Mouse (Mus musculus): ENCODE data around the gene Olfr1044. TPM values are rescaled to one million over a fixed set of nuclear protein-coding genes. Genes with fewer than 3 reads are reported as not detected.
"Not testable (repeated sequence)": the region's sequence is repeated elsewhere in the genome, so short reads cannot be mapped to it uniquely, and the experiment has no call there.

Gene Olfr1044
- polyA plus RNA-seq (2014; fragmentation: Nextera tagmentation; extraction: Ambion mirVana), result not detected in 2 replicates

DNA sequence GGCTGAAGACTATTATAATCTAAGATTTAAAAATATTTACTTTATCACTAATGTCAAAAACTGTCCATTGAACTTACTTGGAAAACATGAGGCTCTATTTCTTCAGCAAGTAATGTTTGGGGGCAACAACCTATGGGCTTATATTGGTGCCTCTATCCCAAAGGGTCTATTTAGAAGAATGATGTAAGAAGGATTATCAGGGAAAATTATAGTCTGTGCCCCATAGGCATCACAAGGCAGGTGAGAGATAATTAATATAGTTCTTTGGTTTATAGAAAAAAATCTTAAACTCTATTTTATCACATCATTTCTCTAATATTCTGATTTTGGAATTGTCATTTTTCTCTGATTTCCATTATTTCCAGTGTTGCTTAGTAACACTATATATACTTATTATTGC lies at the start of gene Olfr1044:
TSS of gene Olfr1044 (minus strand) at position 101 of the 400 bp plus-strand sequence.
- Histone ChIP-seq H3K9ac (ENCODE audit: low read length) (no peak within 1 kb of the TSS), H3K9me3 (ENCODE audit: control insufficient read depth, low read length) (no peaks in the 10 kb centered on the region), H3K4me1 (ENCODE audit: control insufficient read depth in 2 of 2, insufficient read depth in 2 of 2, low read length in 2 of 2) (no peaks in the 10 kb centered on the region), H3K36me3 (ENCODE audit: control insufficient read depth, insufficient read depth, low read length) (no peaks in the 10 kb centered on the region), H3K27me3 (ENCODE audit: control insufficient read depth, insufficient read depth, low read length) (no peaks in the 10 kb centered on the region), H3K4me2 (ENCODE audit: low read length) (no peak within 1 kb of the TSS), H3K27ac (replicated peaks in 1 of 2; ENCODE audit: control insufficient read depth in 1 of 2, insufficient read depth in 1 of 2, low read depth in 2 of 2, low read length in 2 of 2) (no peak within 1 kb of the TSS), H3K4me3 (ENCODE audit: control insufficient read depth in 1 of 2, insufficient read depth in 1 of 2, low read depth in 1 of 2, low read length in 2 of 2) (no peak within 1 kb of the TSS)
- no peak for ATAC-seq (ENCODE audit: insufficient number of reproducible peaks, insufficient read depth, low FRiP score, low read depth)

DNA sequence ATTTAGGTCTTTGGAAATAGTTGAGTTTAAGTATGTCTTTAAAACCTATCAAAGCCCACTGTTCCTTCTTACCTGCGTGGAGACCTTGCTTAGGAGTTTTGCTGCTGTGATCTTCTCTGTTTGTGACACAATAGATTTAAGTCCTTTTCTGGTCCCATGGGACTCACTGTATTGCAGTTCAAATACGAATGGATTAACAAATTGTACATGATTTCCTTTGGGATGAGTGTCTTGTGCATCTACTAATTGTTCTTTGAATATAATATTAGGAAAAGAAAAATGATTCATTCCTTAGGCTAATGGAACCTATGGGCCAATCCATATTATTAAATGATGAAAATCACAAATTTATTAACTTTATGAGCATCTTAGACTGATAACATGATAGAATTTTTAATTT lies 41.6 kb upstream of the Olfr1044 start, which contains the start of gene Olfr1046:
TSS of gene Olfr1046 (minus strand) at position 101 of the 400 bp plus-strand sequence.
- 69% methylated on average over 2 of the region's 2 CpGs for WGBS

DNA sequence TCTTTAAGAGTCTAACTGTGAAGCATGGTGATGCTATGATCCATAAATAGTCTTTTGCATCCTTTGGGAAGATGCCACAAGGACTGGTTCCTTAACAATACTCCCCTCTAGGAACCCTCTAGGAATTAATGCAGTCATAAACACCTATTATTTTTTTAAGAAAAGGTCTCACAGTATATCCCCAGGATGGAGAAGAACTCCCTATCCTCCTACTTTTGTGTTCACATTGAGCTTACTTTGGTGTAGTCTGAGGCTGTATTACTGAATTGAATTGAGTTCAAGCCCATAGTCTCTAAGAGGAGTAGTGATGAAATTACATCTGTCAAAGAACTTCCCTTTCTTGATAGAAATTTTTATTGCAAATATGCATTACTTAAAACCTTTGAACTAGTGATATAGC lies 25.3 kb upstream of the Olfr1044 start, which contains the start of gene Olfr1045:
TSS of gene Olfr1045 (minus strand) at position 101 of the 400 bp plus-strand sequence.
- no peak for ATAC-seq (ENCODE audit: insufficient number of reproducible peaks, insufficient read depth, low FRiP score, low read depth)
- Histone ChIP-seq H3K4me1 (ENCODE audit: control insufficient read depth in 2 of 2, insufficient read depth in 2 of 2, low read length in 2 of 2) (no peaks in the 10 kb centered on the region), H3K4me2 (ENCODE audit: low read length) (no peak within 1 kb of the TSS), H3K27ac (replicated peaks in 1 of 2; ENCODE audit: control insufficient read depth in 1 of 2, insufficient read depth in 1 of 2, low read depth in 2 of 2, low read length in 2 of 2) (no peak within 1 kb of the TSS), H3K9ac (ENCODE audit: low read length) (no peak within 1 kb of the TSS), H3K4me3 (ENCODE audit: control insufficient read depth in 1 of 2, insufficient read depth in 1 of 2, low read depth in 1 of 2, low read length in 2 of 2) (no peak within 1 kb of the TSS), H3K27me3 (ENCODE audit: control insufficient read depth, insufficient read depth, low read length) (no peaks in the 10 kb centered on the region), H3K36me3 (ENCODE audit: control insufficient read depth, insufficient read depth, low read length) (no peaks in the 10 kb centered on the region), H3K9me3 (ENCODE audit: control insufficient read depth, low read length) (no peaks in the 10 kb centered on the region)

More for the DNA sequence above, 41.6 kb upstream of the Olfr1044 start, which contains the start of gene Olfr1046:
- no peaks in the 10 kb centered on the region for H3K4me1 ChIP-seq (ENCODE audit: control insufficient read depth in 2 of 2, insufficient read depth in 2 of 2, low read length in 2 of 2)
- H3K36me3 ChIP-seq (ENCODE audit: control insufficient read depth, insufficient read depth, low read length), result no peaks in the 10 kb centered on the region
- no peak within 1 kb of the TSS for H3K27ac ChIP-seq (replicated peaks in 1 of 2; ENCODE audit: control insufficient read depth in 1 of 2, insufficient read depth in 1 of 2, low read depth in 2 of 2, low read length in 2 of 2)
- ATAC-seq (ENCODE audit: insufficient number of reproducible peaks, insufficient read depth, low FRiP score, low read depth), result no peak
- H3K27me3 ChIP-seq (ENCODE audit: control insufficient read depth, insufficient read depth, low read length), result no peaks in the 10 kb centered on the region
- no peak within 1 kb of the TSS for H3K9ac ChIP-seq (ENCODE audit: low read length)
- H3K4me3 ChIP-seq (ENCODE audit: control insufficient read depth in 1 of 2, insufficient read depth in 1 of 2, low read depth in 1 of 2, low read length in 2 of 2), result no peak within 1 kb of the TSS
- no peak within 1 kb of the TSS for H3K4me2 ChIP-seq (ENCODE audit: low read length)
- no peaks in the 10 kb centered on the region for H3K9me3 ChIP-seq (ENCODE audit: control insufficient read depth, low read length)

DNA sequence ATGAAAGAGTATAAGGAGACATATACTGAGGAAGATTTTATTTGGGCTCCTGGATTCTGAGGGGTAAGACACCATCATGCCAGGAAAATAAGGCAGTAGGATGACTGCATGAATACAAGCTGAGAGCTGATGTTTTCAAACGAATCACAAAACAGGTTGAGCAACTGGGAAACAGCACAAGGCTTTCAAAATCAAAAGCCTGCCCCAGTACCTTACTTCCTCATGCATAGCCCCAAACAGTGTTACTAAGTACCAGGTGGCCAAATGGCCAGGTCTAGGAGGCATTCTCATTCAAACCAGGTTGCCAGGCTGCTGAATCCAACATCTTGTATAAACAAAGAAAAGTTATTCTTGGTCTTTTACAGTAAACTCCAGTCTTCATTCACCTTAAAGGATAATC lies 18.2 kb upstream of the Olfr1044 start:
- Histone ChIP-seq H3K27me3 (ENCODE audit: control insufficient read depth, insufficient read depth, low read length) (no peaks in the 10 kb centered on the region), H3K4me1 (ENCODE audit: control insufficient read depth in 2 of 2, insufficient read depth in 2 of 2, low read length in 2 of 2) (no peaks in the 10 kb centered on the region), H3K36me3 (ENCODE audit: control insufficient read depth, insufficient read depth, low read length) (no peaks in the 10 kb centered on the region), H3K9ac (ENCODE audit: low read length) (no peak overlapping the region), H3K27ac (replicated peaks in 1 of 2; ENCODE audit: control insufficient read depth in 1 of 2, insufficient read depth in 1 of 2, low read depth in 2 of 2, low read length in 2 of 2) (no peak overlapping the region), H3K9me3 (ENCODE audit: control insufficient read depth, low read length) (no peaks in the 10 kb centered on the region), H3K4me3 (ENCODE audit: control insufficient read depth in 1 of 2, insufficient read depth in 1 of 2, low read depth in 1 of 2, low read length in 2 of 2) (no peak overlapping the region), H3K4me2 (ENCODE audit: low read length) (no peak overlapping the region)
- ATAC-seq (ENCODE audit: insufficient number of reproducible peaks, insufficient read depth, low FRiP score, low read depth), result no peak
- WGBS, result 39% methylated on average over 1 of the region's 1 CpGs

DNA sequence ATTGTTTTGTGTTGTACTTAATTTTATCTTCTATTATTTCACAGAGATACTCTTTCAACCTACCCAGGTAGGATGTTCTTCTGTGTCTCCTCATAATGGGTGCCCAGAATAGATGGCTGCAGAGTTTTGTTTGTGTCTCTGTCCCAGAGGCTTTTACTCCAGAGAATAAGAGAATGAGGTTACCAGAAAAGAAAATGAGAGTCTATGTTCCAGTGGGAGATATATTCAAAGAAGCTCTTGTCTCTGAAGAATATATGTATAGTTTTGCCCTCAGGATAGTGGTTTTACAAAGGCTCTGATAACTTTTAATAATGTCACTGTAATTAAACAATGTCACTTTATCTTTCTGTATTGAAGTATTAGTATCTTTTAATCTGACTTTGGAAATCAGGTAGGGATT lies 8.0 kb upstream of the Olfr1044 start, which contains the start of gene Olfr52:
TSS of gene Olfr52 (minus strand) at position 101 of the 400 bp plus-strand sequence.
- ATAC-seq (ENCODE audit: insufficient number of reproducible peaks, insufficient read depth, low FRiP score, low read depth), result no peak
- H3K36me3 ChIP-seq (ENCODE audit: control insufficient read depth, insufficient read depth, low read length), result no peaks in the 10 kb centered on the region
- H3K4me1 ChIP-seq (ENCODE audit: control insufficient read depth in 2 of 2, insufficient read depth in 2 of 2, low read length in 2 of 2), result no peaks in the 10 kb centered on the region
- no peak within 1 kb of the TSS for H3K9ac ChIP-seq (ENCODE audit: low read length)
- no peak within 1 kb of the TSS for H3K4me2 ChIP-seq (ENCODE audit: low read length)
- no peaks in the 10 kb centered on the region for H3K9me3 ChIP-seq (ENCODE audit: control insufficient read depth, low read length)
- H3K27ac ChIP-seq (replicated peaks in 1 of 2; ENCODE audit: control insufficient read depth in 1 of 2, insufficient read depth in 1 of 2, low read depth in 2 of 2, low read length in 2 of 2), result no peak within 1 kb of the TSS
- H3K4me3 ChIP-seq (ENCODE audit: control insufficient read depth in 1 of 2, insufficient read depth in 1 of 2, low read depth in 1 of 2, low read length in 2 of 2), result no peak within 1 kb of the TSS
- no peaks in the 10 kb centered on the region for H3K27me3 ChIP-seq (ENCODE audit: control insufficient read depth, insufficient read depth, low read length)

DNA sequence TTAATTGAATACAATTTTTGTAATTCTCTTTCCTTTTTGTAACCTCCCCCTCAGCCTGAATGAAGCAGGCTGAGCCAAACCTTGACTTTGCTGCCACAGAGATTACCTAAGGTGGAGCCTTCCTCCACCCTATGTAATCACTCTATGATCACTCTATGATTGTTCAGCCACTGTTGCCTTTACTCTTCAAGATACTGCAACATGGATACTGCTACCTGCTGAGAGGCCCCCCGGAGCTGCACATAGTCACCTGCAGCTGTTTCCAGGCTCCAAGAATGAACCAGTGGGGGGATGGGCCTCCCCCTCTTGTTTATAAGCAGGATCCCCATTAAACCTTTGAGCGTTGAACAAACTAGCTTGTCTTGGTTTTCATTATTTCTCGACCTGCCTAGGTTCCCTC lies 2.3 kb upstream of the Olfr1044 start:
- no peak for ATAC-seq (ENCODE audit: insufficient number of reproducible peaks, insufficient read depth, low FRiP score, low read depth)

DNA sequence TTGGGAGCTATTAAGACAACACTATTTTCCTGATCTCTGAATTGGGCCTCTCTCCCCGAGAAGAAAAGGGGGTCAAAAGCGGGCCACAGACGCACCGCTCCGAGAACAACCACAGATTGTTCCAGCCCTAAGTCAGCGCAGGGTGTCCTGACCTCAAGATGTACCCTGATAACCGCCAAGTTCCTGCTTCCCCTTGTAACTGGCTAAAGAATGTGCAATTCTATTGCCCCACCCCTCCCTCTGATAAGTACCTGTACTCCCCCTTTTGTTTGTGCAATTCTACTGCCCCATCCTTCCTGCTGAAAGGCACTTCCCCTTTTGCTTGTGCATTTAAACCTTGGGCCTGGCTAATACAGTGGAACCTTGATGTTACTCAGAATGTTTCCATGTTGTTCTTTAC lies 2.2 kb downstream of the Olfr1044 start:
- WGBS, result 75% methylated on average over 7 of the region's 7 CpGs
- H3K4me2 ChIP-seq (ENCODE audit: low read length); H3K36me3 ChIP-seq (ENCODE audit: control insufficient read depth, insufficient read depth, low read length); H3K27ac ChIP-seq (replicated peaks in 1 of 2; ENCODE audit: control insufficient read depth in 1 of 2, insufficient read depth in 1 of 2, low read depth in 2 of 2, low read length in 2 of 2); H3K27me3 ChIP-seq (ENCODE audit: control insufficient read depth, insufficient read depth, low read length); ATAC-seq (ENCODE audit: insufficient number of reproducible peaks, insufficient read depth, low FRiP score, low read depth); H3K4me1 ChIP-seq (ENCODE audit: control insufficient read depth in 2 of 2, insufficient read depth in 2 of 2, low read length in 2 of 2); H3K9me3 ChIP-seq (ENCODE audit: control insufficient read depth, low read length); H3K9ac ChIP-seq (ENCODE audit: low read length); H3K4me3 ChIP-seq (ENCODE audit: control insufficient read depth in 1 of 2, insufficient read depth in 1 of 2, low read depth in 1 of 2, low read length in 2 of 2): not testable (repeated sequence)

More for the DNA sequence above, 2.3 kb upstream of the Olfr1044 start:
- no peaks in the 10 kb centered on the region for H3K9me3 ChIP-seq (ENCODE audit: control insufficient read depth, low read length)
- no peak overlapping the region for H3K27ac ChIP-seq (replicated peaks in 1 of 2; ENCODE audit: control insufficient read depth in 1 of 2, insufficient read depth in 1 of 2, low read depth in 2 of 2, low read length in 2 of 2)
- no peaks in the 10 kb centered on the region for H3K36me3 ChIP-seq (ENCODE audit: control insufficient read depth, insufficient read depth, low read length)
- H3K27me3 ChIP-seq (ENCODE audit: control insufficient read depth, insufficient read depth, low read length), result no peaks in the 10 kb centered on the region
- WGBS, result 64% methylated on average over 3 of the region's 3 CpGs
- H3K4me2 ChIP-seq (ENCODE audit: low read length), result no peak overlapping the region
- no peak overlapping the region for H3K4me3 ChIP-seq (ENCODE audit: control insufficient read depth in 1 of 2, insufficient read depth in 1 of 2, low read depth in 1 of 2, low read length in 2 of 2)
- H3K9ac ChIP-seq (ENCODE audit: low read length), result no peak overlapping the region
- H3K4me1 ChIP-seq (ENCODE audit: control insufficient read depth in 2 of 2, insufficient read depth in 2 of 2, low read length in 2 of 2), result no peaks in the 10 kb centered on the region

DNA sequence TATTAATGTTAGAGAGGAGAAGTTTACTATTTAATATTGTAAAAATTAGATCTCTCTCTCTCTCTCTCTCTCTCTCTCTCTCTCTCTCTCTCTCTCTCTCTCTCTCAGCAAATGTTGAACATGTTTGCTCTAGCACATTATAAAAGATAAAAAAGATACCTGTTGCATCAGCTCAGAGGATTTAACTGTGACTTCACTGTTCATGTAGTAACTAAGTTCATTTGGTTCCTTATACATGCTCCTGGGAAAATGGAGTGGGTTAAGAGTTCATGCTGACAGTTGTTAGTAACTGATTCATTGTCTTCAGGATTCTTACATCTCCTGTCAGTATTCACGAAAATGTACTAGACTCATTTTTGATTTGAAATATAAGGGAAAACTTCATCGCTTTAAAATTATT lies 10.2 kb downstream of the Olfr1044 start, which contains the start of gene Olfr1043:
TSS of gene Olfr1043 (minus strand) at position 101 of the 400 bp plus-strand sequence.
- Histone ChIP-seq H3K27ac (replicated peaks in 1 of 2; ENCODE audit: control insufficient read depth in 1 of 2, insufficient read depth in 1 of 2, low read depth in 2 of 2, low read length in 2 of 2) (no peak within 1 kb of the TSS), H3K4me1 (ENCODE audit: control insufficient read depth in 2 of 2, insufficient read depth in 2 of 2, low read length in 2 of 2) (0 out of 4 replicates have a peak, but pooled peaks cover 0 to 5% of the 10 kb centered on the region in 2 experiments), H3K4me2 (ENCODE audit: low read length) (no peak within 1 kb of the TSS), H3K9ac (ENCODE audit: low read length) (no peak within 1 kb of the TSS), H3K36me3 (ENCODE audit: control insufficient read depth, insufficient read depth, low read length) (no peaks in the 10 kb centered on the region), H3K27me3 (ENCODE audit: control insufficient read depth, insufficient read depth, low read length) (no peaks in the 10 kb centered on the region), H3K4me3 (ENCODE audit: control insufficient read depth in 1 of 2, insufficient read depth in 1 of 2, low read depth in 1 of 2, low read length in 2 of 2) (no peak within 1 kb of the TSS), H3K9me3 (ENCODE audit: control insufficient read depth, low read length) (no peaks in the 10 kb centered on the region)
- ATAC-seq (ENCODE audit: insufficient number of reproducible peaks, insufficient read depth, low FRiP score, low read depth), result no peak
- 82% methylated on average over 2 of the region's 2 CpGs for WGBS

All from heart, embryonic 14.5 days (tissue).